Mouse (Mus musculus): Measurements from ENCODE around the gene Klhl31.

DNA sequence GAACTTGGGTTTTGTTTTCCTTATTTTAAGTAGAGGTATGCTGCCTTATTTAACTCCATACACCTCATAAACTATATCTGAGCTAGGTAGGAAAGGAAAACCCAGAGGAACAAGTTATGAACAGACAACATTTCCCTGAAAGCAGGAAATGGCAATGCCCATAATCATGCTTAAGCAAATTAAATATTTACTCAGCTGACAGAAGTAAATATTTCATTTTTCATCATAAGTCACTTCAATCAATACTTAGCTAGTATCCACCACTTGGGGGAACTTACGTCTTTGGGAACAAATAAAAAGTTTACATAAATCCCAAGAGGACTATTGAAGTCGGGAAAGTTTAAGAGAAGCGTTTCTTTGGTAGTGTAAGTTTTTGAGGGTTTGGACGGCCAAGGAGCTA lies 67.2 kb downstream of the Klhl31 start:
- TF ChIP-seq EP300 (optimal IDR thresholded peaks at IDR 0.05) (no peak), CTCF (IDR thresholded peaks at IDR 0.05; ENCODE audit: low read depth) (no peak)
